In genomic region chr2:18672766-18673164, GRCm38 (mm10) we compare ENCODE assay signal across 8 mouse cellular contexts. TPM values are rescaled to one million over a fixed set of nuclear protein-coding genes. Genes with fewer than 3 reads are reported as not detected.
DNase-seq lines count a peak whose midpoint lies in the region; ATAC-seq and TF ChIP-seq lines count a peak whose summit lies in the region.

No protein-coding gene starts in this region.

- peak overlapping the region; percentile 96 for H3K9ac ChIP-seq in embryonic facial prominence, embryonic 13.5 days
- peak overlapping the region; percentile 99 for H3K9ac ChIP-seq in kidney, postnatal 0 days (ENCODE audit: low read depth, low read length)
- peak overlapping the region; percentile 99 for H3K9ac ChIP-seq in neural tube, embryonic 13.5 days

- H3K27me3 ChIP-seq in embryonic facial prominence, embryonic 13.5 days = peaks cover 7% of the 10 kb centered on the region; the same call in 1 of the 2 replicates
- H3K27me3 ChIP-seq in kidney, postnatal 0 days (ENCODE audit: insufficient read depth, low read length) = no peaks in the 10 kb centered on the region
- peaks cover 16% of the 10 kb centered on the region for H3K27me3 ChIP-seq in neural tube, embryonic 13.5 days

- ATAC-seq in embryonic facial prominence, embryonic 13.5 days (ENCODE audit: insufficient number of reproducible peaks, insufficient read depth, low FRiP score, low TSS enrichment, low read depth) = no peak
- ATAC-seq in kidney, postnatal 0 days (replicated peaks; ENCODE audit: low FRiP score, low read depth) = no peak
- peak; percentile 1; the same call in 1 of the 2 replicates for ATAC-seq in neural tube, embryonic 13.5 days (ENCODE audit: low read depth)

- TF ChIP-seq CTCF in kidney, postnatal 0 days (IDR thresholded peaks at IDR 0.05; ENCODE audit: low read depth) = no peak

- no peaks in the 10 kb centered on the region for H3K36me3 ChIP-seq in embryonic facial prominence, embryonic 13.5 days
- H3K36me3 ChIP-seq in kidney, postnatal 0 days (ENCODE audit: insufficient read depth, low read length) = no peaks in the 10 kb centered on the region
- no peaks in the 10 kb centered on the region for H3K36me3 ChIP-seq in neural tube, embryonic 13.5 days

- peak; percentile 53 for DNase-seq in embryo, embryonic 10 days (ENCODE audit: low spot score)
- no peak for DNase-seq in embryo, embryonic 9.5 days (ENCODE audit: extremely low spot score)
- DNase-seq in A20 (ENCODE audit: low read depth, low spot score) = peak; percentile 88
- DNase-seq in kidney, postnatal 0 days (ENCODE audit: low spot score) = peak; percentile 62
- no peak for DNase-seq in ovary, postnatal 36 days (ENCODE audit: low spot score)
- no peak for DNase-seq in gastrocnemius, postnatal 10 days

- peak overlapping the region; percentile 75 for H3K4me2 ChIP-seq in embryonic facial prominence, embryonic 13.5 days
- H3K4me2 ChIP-seq in kidney, postnatal 0 days (ENCODE audit: low read length) = peak overlapping the region; percentile 69
- peak overlapping the region; percentile 83 for H3K4me2 ChIP-seq in neural tube, embryonic 13.5 days

- no peaks in the 10 kb centered on the region for H3K9me3 ChIP-seq in embryonic facial prominence, embryonic 13.5 days
- H3K9me3 ChIP-seq in kidney, postnatal 0 days (replicated peaks; ENCODE audit: low read length) = no peaks in the 10 kb centered on the region
- H3K9me3 ChIP-seq in neural tube, embryonic 13.5 days = no peaks in the 10 kb centered on the region

- under 1% methylated on average over 11 of the region's 11 CpGs for WGBS in embryonic facial prominence, embryonic 13.5 days
- WGBS in kidney, postnatal 0 days = under 1% methylated on average over 11 of the region's 11 CpGs
- under 1% methylated on average over 11 of the region's 11 CpGs for WGBS in neural tube, embryonic 13.5 days

- H3K4me3 ChIP-seq in embryonic facial prominence, embryonic 13.5 days = peak overlapping the region; percentile 93
- peak overlapping the region; percentile 89 for H3K4me3 ChIP-seq in kidney, postnatal 0 days (replicated peaks; ENCODE audit: low read depth, low read length)
- peak overlapping the region; percentile 84 for H3K4me3 ChIP-seq in neural tube, embryonic 13.5 days

- H3K4me1 ChIP-seq in embryonic facial prominence, embryonic 13.5 days = peaks cover 11% of the 10 kb centered on the region
- no peaks in the 10 kb centered on the region for H3K4me1 ChIP-seq in kidney, postnatal 0 days (replicated peaks; ENCODE audit: insufficient read depth, low read length)
- peaks cover 26% of the 10 kb centered on the region for H3K4me1 ChIP-seq in neural tube, embryonic 13.5 days (replicated peaks)

- H3K27ac ChIP-seq in embryonic facial prominence, embryonic 13.5 days = peak overlapping the region; percentile 95
- peak overlapping the region; percentile 99 for H3K27ac ChIP-seq in kidney, postnatal 0 days
- H3K27ac ChIP-seq in neural tube, embryonic 13.5 days (replicated peaks) = peak overlapping the region; percentile 100

RNA-seq across cellular contexts. Expression of gene Commd3, which starts 0.6 kb away (rescaled TPM):
- 238 and 240 TPM in 2 replicates for polyA plus RNA-seq in embryonic facial prominence, embryonic 13.5 days (2015; fragmentation: Nextera tagmentation; extraction: Ambion mirVana)
- polyA plus RNA-seq in kidney, postnatal 0 days (2015; fragmentation: Nextera tagmentation; extraction: Ambion mirVana) = 281 and 292 TPM in 2 replicates
- 210 and 220 TPM in 2 replicates for polyA plus RNA-seq in neural tube, embryonic 13.5 days (2015; fragmentation: Nextera tagmentation; extraction: Ambion mirVana)
- total RNA-seq in gastrocnemius, postnatal 10 days (2021) = 100 to 1,000 TPM; 124 to 130 TPM

RNA-seq across cellular contexts. Expression of gene Bmi1, which starts 4.1 kb away (rescaled TPM):
- 27.6 and 28.8 TPM in 2 replicates for polyA plus RNA-seq in embryonic facial prominence, embryonic 13.5 days (2015; fragmentation: Nextera tagmentation; extraction: Ambion mirVana)
- 29.0 and 29.2 TPM in 2 replicates for polyA plus RNA-seq in kidney, postnatal 0 days (2015; fragmentation: Nextera tagmentation; extraction: Ambion mirVana)
- polyA plus RNA-seq in neural tube, embryonic 13.5 days (2015; fragmentation: Nextera tagmentation; extraction: Ambion mirVana) = 34.2 and 40.7 TPM in 2 replicates
- total RNA-seq in gastrocnemius, postnatal 10 days (2021) = 10 to 100 TPM; 26.7 to 32.4 TPM

RNA-seq across cellular contexts. Expression of gene Spag6, which starts 21.1 kb away (rescaled TPM):
- polyA plus RNA-seq in embryonic facial prominence, embryonic 13.5 days (2015; fragmentation: Nextera tagmentation; extraction: Ambion mirVana) = 0.11 TPM in 1 of 2 replicates, not detected in the other
- polyA plus RNA-seq in kidney, postnatal 0 days (2015; fragmentation: Nextera tagmentation; extraction: Ambion mirVana) = 0.15 and 0.18 TPM in 2 replicates
- not detected in 2 replicates for polyA plus RNA-seq in neural tube, embryonic 13.5 days (2015; fragmentation: Nextera tagmentation; extraction: Ambion mirVana)
- 1 to 10 TPM in 1 of 2 experiments, under 1 TPM in 1; 0.78 to 1.1 TPM for total RNA-seq in gastrocnemius, postnatal 10 days (2021)

Comparison
In these comparisons a context has a peak if more than half of its experiments do, and no peak if none do; other contexts are left out.
1. DNase-seq: peak in embryo, embryonic 10 days (single experiment), A20 (single experiment) and kidney, postnatal 0 days (single experiment); none in embryo, embryonic 9.5 days (single experiment), ovary, postnatal 36 days (single experiment) and gastrocnemius, postnatal 10 days (single experiment).
2. Peak in every context shown above with its lines, with median percentiles within 50 percentile points of each other: H3K27ac ChIP-seq, H3K4me2 ChIP-seq, H3K4me3 ChIP-seq and H3K9ac ChIP-seq.